Mouse (Mus musculus): ENCODE results near the gene Appl1.
"Not testable (repeated sequence)": the region's sequence is repeated elsewhere in the genome, so short reads cannot be mapped to it uniquely, and the experiment has no call there.

The Appl1 gene

DNA sequence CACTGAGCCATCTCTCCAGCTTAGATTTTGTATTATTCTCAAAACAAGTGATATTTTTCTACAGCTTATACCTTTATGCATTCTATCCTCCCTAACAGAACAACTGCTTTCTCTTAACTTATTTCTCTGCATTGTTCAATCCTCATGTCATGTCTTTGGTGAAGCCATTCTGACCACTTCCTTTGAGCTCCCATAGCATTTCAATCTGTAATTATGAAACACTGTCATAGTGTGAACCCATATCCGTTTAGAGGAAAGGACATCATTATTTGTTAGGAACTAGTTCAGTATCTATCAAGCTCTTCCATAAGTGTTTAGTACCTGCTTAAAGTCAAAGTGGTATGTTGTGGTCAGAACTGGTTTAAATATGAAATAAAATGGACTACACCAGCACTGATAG is 10.5 kb downstream of the Appl1 start:
- DNase-seq, result no peak

DNA sequence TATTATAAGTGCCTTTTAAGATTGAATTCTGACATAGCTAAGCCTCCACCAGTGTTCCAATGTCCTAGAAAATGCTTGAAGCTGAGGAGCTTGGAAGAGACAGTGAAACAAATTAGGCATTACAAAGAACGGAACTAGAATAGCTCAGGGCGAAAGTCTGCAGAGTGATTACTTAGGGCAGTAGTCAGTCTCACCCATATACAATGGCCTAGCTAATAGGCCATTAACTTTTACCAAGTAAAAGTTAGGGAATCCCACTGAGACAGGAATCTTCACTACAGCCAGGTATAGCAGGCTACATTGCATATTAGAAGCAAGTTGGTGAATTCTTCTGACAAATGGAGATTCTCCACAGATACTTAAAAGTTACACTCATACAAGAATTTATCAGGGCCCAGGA is 14.9 kb downstream of the Appl1 start:
- DNase-seq, result not testable (repeated sequence)

DNA sequence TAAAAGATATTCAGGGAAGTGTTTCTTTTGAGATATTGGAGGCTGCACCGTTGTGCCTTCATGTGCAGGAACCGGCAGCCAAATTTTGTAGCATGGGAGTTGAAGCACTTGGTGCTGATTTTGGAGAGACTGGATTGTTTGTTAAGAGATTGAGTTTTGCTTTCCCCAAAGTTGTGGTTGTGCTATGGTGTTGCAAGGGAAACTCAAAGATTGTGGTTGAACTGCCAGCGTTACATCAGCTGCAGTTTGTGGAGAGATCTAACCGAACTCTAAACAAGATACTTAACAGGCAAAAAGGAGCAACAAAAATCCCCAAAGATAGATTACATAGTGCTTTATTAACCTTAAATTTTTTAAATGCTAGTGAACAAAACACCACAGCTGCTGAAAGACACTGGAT is 35.5 kb downstream of the Appl1 start:
- DNase-seq, result no peak

DNA sequence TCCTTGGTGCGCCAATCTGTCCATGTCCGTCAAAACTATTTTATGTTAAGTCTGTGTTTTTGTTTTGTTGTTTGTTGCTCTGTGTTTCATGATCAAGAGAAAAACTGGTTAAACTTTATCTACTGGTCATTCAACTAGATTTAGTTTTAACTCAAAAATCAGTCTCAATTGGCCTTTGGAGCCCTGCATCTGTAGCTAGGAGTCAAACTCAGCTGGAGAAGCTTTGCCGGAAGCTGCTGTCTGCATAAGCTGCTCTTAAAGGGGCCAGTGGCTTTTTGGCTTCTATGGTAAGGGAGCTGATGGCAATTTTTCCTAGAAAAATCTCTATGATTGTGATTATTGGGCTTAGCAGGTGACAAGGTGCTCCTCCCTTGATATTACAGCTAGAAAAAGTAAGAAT is 36.1 kb downstream of the Appl1 start:
- peak; percentile 55 for DNase-seq

DNA sequence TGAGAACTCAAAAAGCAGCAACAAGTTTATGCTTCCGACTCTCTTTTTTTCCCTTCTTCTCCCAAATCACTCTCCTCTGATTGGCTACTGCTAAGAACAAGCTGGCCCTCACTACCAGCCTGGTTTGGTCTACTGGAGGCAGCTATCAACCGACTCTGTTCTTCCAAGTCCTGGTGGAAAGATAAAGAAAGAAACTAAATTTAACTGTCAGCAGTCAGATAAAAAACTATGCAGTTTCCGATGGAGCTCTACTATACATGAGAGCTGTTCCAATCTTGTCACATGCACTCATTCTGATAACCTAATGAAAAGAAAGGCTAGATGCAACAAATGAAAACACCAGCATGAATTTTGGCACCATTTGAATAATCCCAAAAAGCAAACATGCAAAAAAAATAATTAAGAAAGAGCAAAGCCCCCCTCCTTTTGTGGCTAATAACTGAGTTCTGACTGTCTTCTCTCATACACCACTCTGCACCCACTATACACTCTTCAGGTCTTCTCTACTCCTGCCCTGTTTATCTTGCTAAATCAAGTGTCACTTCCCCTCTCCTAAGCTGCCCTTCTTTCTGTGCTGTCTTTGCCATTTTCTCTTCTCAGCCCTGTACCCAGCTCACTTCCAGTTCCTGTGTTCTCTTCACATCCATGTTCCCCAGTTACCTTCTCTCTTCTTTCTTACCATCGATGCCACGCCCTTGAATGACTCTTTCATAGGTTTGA is 47.2 kb downstream of the Appl1 start:
- DNase-seq, result no peak

DNA sequence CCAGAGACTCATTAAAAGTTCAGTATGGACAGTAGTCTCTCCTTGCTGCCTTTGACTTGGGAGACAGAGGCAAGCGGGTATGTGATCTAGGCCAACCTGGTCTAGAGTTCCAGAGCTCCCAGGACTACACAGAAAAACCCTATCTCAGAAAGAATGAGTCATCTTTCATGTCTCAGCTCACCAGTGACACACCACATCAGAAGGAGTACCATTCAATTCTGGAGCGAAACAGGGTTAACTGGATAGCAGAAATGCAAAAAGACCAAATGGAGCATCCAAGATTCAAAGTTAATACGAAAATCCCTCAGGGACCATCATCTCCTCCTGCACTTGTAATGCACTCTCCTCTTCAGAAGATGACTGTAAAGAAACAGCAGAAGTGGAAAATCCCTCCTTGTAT is 51.7 kb downstream of the Appl1 start:
- no peak for DNase-seq

DNA sequence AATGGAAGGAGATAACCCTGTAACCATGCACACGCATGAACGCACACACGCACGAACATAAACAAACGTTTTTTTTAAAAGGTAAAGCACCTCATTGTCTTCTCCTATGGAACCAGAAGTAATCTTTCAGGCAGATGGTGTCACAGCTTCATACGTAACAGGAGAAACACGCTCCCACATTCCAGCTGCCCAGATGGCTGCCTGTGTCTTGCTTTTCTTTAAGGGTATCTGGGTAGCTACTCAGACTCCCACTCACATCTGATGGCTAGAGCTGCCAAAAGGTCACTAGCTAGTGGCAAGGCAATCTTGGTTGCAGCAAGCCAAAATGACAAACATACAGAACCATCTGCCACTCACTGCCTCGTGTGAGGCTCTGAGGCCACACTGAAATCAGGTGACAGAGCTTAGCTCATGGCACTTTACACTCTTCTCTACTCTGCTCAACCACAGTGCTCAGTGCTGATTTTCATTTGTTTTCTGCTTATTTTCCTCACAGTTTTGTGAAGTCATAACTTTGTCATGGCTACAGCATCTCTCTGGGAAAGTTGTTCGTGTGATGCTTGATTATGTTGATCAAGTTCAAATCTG is 57.3 kb downstream of the Appl1 start:
- DNase-seq, result no peak

DNA sequence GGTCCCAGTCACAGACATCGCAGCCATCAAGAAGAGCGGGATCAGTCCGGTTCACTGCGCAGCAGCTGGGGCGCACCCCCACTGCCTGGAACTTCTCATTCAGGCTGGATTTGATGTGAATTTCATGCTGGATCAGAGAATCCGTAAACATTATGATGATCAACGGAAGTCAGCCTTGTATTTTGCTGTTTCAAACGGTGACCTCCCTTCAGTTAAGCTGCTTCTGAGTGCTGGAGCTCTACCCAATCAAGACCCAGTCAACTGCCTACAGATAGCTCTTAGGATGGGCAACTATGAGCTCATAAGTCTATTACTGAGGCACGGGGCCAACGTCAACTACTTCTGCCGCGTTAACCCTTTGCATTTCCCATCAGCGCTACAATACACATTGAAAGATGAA is 59.2 kb downstream of the Appl1 start:
- no peak for DNase-seq

DNA sequence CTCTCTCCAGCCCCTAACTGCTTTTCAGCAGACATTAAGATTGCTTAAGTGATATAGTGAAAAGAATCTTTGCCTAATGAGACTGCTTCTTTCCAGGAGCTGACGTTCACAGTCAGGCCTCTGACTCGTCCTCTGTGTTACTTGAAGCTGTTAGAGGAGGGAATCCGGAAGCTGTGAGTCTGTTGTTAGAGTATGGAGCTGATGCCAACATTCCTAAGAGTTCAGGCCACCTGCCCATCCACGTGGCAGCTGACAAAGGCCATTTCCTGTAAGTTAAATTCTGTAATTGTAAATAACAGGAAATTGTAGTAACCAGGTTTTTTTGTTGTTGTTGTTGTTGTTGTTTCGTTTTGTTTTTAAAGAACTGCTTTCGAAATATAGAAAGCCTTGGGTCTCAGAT is 59.8 kb downstream of the Appl1 start:
- peak; percentile 56 for DNase-seq

DNA sequence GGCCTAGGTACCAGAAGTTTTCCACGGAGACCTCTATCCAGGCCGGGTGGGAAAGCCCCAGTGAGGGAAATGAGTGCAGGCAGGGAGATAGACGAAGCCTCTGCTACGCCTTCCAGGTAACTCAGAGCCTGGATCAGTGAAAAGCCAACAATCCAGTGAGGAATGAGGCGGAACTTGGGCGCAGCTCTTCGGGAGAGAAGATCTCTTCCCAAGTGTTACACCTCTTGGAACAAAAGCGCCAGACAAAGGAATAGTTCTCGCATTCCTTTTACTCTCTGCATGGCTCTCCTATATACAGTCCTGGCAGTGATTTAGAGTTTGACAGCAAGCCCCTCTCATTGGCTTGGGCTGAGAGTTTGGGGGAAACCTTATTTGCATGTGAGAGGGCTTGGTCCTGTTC is 60.6 kb downstream of the Appl1 start:
- not testable (repeated sequence) for DNase-seq

DNA sequence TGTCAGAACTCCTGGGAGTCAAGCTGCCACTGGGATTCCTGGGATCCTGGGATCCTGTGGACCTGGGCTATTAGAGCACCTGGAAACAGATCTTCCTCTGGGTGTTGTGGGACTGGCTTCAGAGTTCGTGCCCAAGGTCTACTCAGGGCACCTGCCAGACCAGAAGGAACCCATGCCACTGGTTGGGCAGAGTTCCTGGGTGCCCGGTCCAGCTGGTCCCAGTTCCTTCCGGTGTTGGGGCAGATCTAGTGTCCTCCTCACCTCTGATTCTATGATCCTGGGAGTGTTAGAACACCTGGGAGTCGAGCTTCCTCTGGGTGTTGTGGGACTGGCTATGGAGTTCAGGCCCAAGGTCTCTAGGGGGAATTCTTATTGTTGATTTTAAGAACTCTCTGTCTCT is 63.6 kb downstream of the Appl1 start:
- DNase-seq, result no peak

DNA sequence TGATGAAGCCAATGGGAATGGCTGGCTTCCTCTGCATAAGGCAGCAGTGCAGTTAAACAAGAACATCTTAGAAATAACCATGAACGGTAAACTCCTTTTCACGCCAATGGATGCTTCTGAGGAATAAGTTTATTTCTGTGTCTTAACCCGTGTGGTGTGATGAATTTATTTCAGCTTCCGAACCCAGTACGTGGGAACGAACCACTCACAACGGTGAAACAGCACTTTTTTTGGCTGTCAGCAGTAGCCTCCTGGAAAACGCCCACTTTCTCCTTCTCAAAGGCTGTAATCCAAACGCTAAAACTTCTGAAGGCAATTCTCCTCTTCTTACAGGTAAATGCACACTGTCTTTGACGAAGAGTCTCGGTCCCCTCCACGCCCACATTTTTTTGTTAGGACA is 70.1 kb downstream of the Appl1 start:
- DNase-seq, result no peak

DNA sequence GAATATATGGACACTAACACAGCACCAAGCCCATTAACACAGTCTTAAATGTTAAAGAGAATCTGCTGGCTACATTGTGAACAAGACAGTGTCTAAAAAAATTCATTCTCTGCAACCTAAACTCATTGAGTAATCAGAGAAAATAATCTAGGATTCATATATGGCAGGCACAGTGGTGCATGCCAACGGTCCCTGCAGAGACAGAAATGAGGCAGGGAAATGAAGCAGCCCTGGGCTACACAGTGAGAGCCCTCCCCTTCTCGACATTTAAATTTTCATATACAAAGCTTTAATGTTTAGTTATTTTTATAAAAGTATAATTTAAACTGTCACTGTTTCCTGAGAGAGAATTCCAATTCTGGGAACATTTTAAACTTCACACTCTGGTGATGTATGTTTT is 71.5 kb downstream of the Appl1 start:
- no peak for DNase-seq

DNA sequence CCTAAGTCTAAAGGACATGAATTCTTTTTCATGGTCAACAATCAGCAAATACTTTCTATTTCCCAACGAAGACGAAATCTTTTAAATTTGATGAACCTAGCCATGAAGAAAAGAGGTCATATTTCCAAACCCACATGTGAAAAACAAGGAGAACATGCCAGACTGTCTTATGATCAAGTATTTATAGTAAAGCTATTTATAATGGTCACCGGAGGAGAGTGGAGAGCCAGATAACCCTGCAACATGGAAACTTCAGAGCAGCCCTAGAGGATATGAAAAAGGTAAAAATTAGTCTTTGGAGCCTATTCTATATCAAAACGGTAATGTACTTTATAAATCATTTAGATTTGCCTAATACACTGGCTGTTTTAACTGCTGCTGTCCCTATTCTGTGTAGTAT is 76.6 kb downstream of the Appl1 start, which contains the start of gene Asb14:
Asb14 (plus strand) TSS at position 166 of the 400 bp plus-strand sequence.
- DNase-seq, result no peak

DNA sequence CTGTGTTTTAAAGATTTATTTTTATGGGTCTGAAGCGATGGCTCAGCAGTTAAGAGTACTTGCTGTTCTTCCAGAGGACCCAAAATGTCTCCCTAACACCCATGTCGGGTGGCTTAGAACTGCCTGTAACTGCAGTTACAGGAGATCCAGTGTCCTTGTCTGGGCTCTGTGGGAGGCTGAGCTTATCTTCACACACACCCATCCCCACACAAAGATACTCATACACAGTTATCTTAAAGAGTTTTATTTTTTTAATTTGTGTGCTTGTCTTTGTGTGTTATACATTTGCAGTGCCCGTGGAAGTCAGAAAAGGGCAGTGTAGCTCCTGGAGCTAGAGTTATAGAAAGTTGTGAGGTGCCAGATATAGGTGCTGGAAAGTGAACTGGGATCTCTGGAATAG is 80.3 kb downstream of the Appl1 start:
- no peak for DNase-seq

DNA sequence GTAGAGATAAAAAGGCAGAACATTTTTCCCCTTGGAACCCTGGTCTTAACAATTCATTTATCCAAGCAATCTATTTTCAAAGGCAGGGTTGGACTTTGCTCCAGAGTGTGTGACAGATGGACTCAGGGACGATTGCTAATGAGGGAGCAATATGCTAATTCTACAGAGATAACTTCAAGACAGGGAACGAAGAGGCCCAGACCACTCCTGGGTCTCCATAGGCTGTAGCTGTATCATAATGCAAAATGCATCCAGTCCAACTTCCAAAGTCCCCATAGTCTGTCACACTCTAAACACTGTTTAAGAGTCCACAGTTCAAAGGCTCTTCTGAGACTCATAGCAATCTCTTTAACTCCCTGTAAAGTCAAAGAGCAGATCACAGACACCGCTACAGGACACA is 83.8 kb downstream of the Appl1 start:
- no peak for DNase-seq

DNA sequence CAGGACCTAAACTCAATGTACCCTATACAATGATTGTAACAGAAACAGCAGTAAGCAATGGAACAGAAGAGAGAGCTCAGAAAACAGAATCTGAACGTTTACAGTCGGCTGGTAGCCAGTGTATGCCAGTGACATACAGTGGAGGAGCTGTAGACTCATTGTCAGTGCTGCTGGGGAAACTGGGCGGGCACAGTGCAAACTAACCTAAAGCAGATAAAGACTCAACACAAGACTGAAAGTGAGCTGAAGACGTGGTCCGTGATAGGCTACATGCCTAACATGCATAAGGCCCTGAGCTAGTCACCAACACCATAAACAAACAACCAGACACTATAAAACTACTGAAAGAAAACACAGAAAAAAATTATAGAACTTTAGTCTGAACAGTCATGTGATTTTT is 89.3 kb downstream of the Appl1 start:
- no peak for DNase-seq

DNA sequence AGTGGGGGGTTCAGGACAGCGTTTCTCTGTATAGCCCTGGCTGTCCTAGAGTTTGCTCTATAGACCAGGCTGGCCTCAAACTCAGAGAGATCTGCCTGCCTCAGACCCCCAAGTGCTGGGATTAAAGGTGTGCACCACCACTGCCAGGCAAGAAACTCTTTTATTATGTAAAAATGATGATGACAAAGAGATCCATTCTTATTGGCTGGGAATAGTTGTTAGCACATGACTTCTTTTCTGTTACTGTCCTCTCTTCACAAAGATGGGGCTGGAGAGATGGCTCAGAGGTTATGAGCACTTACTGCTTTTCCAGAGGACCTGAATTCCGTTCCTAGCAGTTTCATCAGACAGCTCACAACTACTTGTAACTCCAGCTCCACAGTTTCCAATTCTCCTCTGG is 91.1 kb downstream of the Appl1 start:
- no peak for DNase-seq

DNA sequence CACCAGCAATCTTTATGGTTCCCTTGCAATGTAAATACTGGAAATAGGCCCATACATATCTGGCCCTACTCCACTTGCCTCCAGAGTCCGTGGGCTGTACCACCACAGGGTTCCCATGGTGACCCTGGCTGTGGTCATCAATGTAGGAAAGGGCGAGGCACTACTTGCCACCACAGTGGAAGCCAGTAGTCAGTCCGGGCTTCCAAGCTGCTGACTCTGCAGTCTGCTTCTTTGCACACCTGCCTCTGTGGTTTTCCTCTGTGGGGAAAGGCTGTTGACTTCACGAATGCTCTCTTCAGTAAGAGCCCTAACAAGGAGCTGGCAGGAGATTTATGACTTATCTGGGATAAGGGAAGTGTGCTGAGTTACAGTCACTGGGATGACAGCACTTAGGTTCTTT is 92.3 kb downstream of the Appl1 start:
- DNase-seq, result no peak

All from kidney, adult 11 months (tissue).